Mouse (Mus musculus) midbrain, embryonic 15.5 days (tissue): Measurements from ENCODE around the gene Med28. TPM values are rescaled to one million over a fixed set of nuclear protein-coding genes. Genes with fewer than 3 reads are reported as not detected.

ENCODE experiments used
- ATAC-seq: fragments of 200-750 bp; cut with Nextera tagmentation; replicated peaks from 2 replicates; pipeline ENCODE4 v1.8.0; 2017; ENCODE audit warnings: moderate TSS enrichment
- H3K27ac ChIP-seq: fragments of 300-500 bp; sonication (generic); 2 replicates; pipeline ENCODE4 v1.5.1; 2015; ENCODE audit warnings: mild to moderate bottlenecking, inconsistent platforms
- H3K27me3 ChIP-seq: fragments of 300-500 bp; sonication (generic); replicated peaks from 2 replicates; pipeline ENCODE4 v1.6.1; 2015; ENCODE audit warnings: inconsistent platforms
- H3K36me3 ChIP-seq: fragments of 300-500 bp; sonication (generic); replicated peaks from 2 replicates; pipeline ENCODE4 v1.6.1; 2015; ENCODE audit warnings: inconsistent platforms
- H3K4me1 ChIP-seq: fragments of 300-500 bp; sonication (generic); 2 replicates; pipeline ENCODE4 v1.6.1; 2015; ENCODE audit warnings: inconsistent platforms
- H3K4me2 ChIP-seq: fragments of 300-500 bp; sonication (generic); 2 replicates; pipeline ENCODE4 v1.6.1; 2015; ENCODE audit warnings: inconsistent platforms, mild to moderate bottlenecking, moderate library complexity
- H3K4me3 ChIP-seq: fragments of 300-500 bp; sonication (generic); 2 replicates; pipeline ENCODE4 v1.5.1; 2015; ENCODE audit warnings: mild to moderate bottlenecking, inconsistent platforms
- H3K9ac ChIP-seq: fragments of 300-500 bp; sonication (generic); 2 replicates; pipeline ENCODE4 v1.6.1; 2015; ENCODE audit warnings: mild to moderate bottlenecking, inconsistent platforms
- H3K9me3 ChIP-seq: fragments of 300-500 bp; sonication (generic); 2 replicates; pipeline ENCODE4 v1.6.1; 2016; ENCODE audit warnings: inconsistent platforms
- WGBS: fragments of 180-500 bp; shearing (Covaris S2); methylation state at CpG from one replicate; pipeline ENCODE4 v1.1.7; 2015; ENCODE audit warnings: mixed read lengths; 5-methylcytosine and 5-hydroxymethylcytosine counted together
- polyA plus RNA-seq: library from polyadenylated mRNA; unstranded; fragments of >200 nt; fragmentation: Nextera tagmentation; extraction: Ambion mirVana; gene quantifications from 2 replicates; pipeline ENCODE4 v1.2.1, GENCODE M21; 2015

Gene Med28
- polyA plus RNA-seq, 1 experiment from 2014 or later = 261 TPM

- Histone ChIP-seq H3K4me3 (no peak overlapping the region), H3K27me3 (no peaks in the 10 kb centered on the region), H3K27ac (no peak overlapping the region), H3K4me1 (peaks cover 6% of the 10 kb centered on the region), H3K9me3 (no peaks in the 10 kb centered on the region), H3K9ac (no peak overlapping the region), H3K36me3 (no peaks in the 10 kb centered on the region), H3K4me2 (no peak overlapping the region)
- no peak for ATAC-seq
- WGBS = 92% methylated on average over 10 of the region's 10 CpGs
Measured at GRCm38 (mm10) chr5:45515151-45515743, 4.8 kb upstream of the Med28 start.

- Histone ChIP-seq H3K9me3 (no peaks in the 10 kb centered on the region), H3K9ac (peak overlapping the region; percentile 95), H3K27ac (no peak overlapping the region), H3K27me3 (no peaks in the 10 kb centered on the region), H3K4me1 (peaks cover 24% of the 10 kb centered on the region), H3K4me2 (peak overlapping the region; percentile 90), H3K36me3 (peaks cover 10% of the 10 kb centered on the region), H3K4me3 (peak overlapping the region; percentile 93)
- no peak for ATAC-seq
- 8% methylated on average over 5 of the region's 5 CpGs for WGBS
Measured at GRCm38 (mm10) chr5:45520809-45521110, 731 bp downstream of the Med28 start.

GRCm38 (mm10) chr5:45521601-45522000 is 1.6 kb downstream of the Med28 start:
- ATAC-seq = no peak
- Histone ChIP-seq H3K9ac (no peak overlapping the region), H3K9me3 (no peaks in the 10 kb centered on the region), H3K4me1 (peaks cover 24% of the 10 kb centered on the region), H3K4me2 (peak overlapping the region; percentile 90), H3K4me3 (no peak overlapping the region), H3K27me3 (no peaks in the 10 kb centered on the region), H3K27ac (no peak overlapping the region), H3K36me3 (peaks cover 12% of the 10 kb centered on the region)
- WGBS = 89% methylated on average over 6 of the region's 6 CpGs

- Histone ChIP-seq H3K27ac (no peak overlapping the region), H3K9me3 (no peaks in the 10 kb centered on the region), H3K9ac (no peak overlapping the region), H3K36me3 (peaks cover 37% of the 10 kb centered on the region), H3K4me1 (peaks cover 18% of the 10 kb centered on the region), H3K4me3 (no peak overlapping the region), H3K27me3 (no peaks in the 10 kb centered on the region), H3K4me2 (no peak overlapping the region)
- 94% methylated on average over 10 of the region's 10 CpGs for WGBS
- no peak for ATAC-seq
Measured at GRCm38 (mm10) chr5:45525101-45525500, 5.1 kb downstream of the Med28 start.

- peaks cover 11% of the 10 kb centered on the region for H3K4me1 ChIP-seq
- H3K9ac ChIP-seq = no peak overlapping the region
- peaks cover 43% of the 10 kb centered on the region for H3K36me3 ChIP-seq
- no peaks in the 10 kb centered on the region for H3K9me3 ChIP-seq
- no peak for ATAC-seq
- H3K27me3 ChIP-seq = no peaks in the 10 kb centered on the region
- H3K27ac ChIP-seq = no peak overlapping the region
- no peak overlapping the region for H3K4me2 ChIP-seq
- H3K4me3 ChIP-seq = no peak overlapping the region
- WGBS = 98% methylated on average over 4 of the region's 4 CpGs
Measured at GRCm38 (mm10) chr5:45526338-45526737, 6.3 kb downstream of the Med28 start.

GRCm38 (mm10) chr5:45529696-45530095 is 9.7 kb downstream of the Med28 start:
- Histone ChIP-seq H3K4me2 (no peak overlapping the region), H3K9me3 (no peaks in the 10 kb centered on the region), H3K4me1 (no peaks in the 10 kb centered on the region), H3K9ac (no peak overlapping the region), H3K27ac (no peak overlapping the region), H3K36me3 (peaks cover 46% of the 10 kb centered on the region), H3K4me3 (no peak overlapping the region), H3K27me3 (no peaks in the 10 kb centered on the region)
- ATAC-seq = no peak
- WGBS = 84% methylated on average over 3 of the region's 3 CpGs

GRCm38 (mm10) chr5:45534319-45535098 is 14.5 kb downstream of the Med28 start:
- Histone ChIP-seq H3K36me3 (peaks cover 15% of the 10 kb centered on the region), H3K4me3 (no peak overlapping the region), H3K9me3 (no peaks in the 10 kb centered on the region), H3K4me2 (peak overlapping the region; percentile 14; the same call in 1 of the 2 replicates), H3K27ac (no peak overlapping the region), H3K9ac (no peak overlapping the region), H3K4me1 (no peaks in the 10 kb centered on the region), H3K27me3 (no peaks in the 10 kb centered on the region)
- WGBS = 7% methylated on average over 17 of the region's 17 CpGs
- peak; percentile 80 for ATAC-seq

- H3K9ac ChIP-seq = no peak overlapping the region
- H3K36me3 ChIP-seq = peaks cover 10% of the 10 kb centered on the region; the same call in 1 of the 2 replicates
- H3K4me1 ChIP-seq = no peaks in the 10 kb centered on the region
- no peak overlapping the region for H3K4me3 ChIP-seq
- no peak for ATAC-seq
- H3K27me3 ChIP-seq = no peaks in the 10 kb centered on the region
- 80% methylated on average over 4 of the region's 4 CpGs for WGBS
- no peak overlapping the region for H3K27ac ChIP-seq
- no peaks in the 10 kb centered on the region for H3K9me3 ChIP-seq
- H3K4me2 ChIP-seq = no peak overlapping the region
Measured at GRCm38 (mm10) chr5:45535177-45535576, 15.1 kb downstream of the Med28 start.

GRCm38 (mm10) chr5:45539502-45539901 is 19.5 kb downstream of the Med28 start:
- Histone ChIP-seq H3K4me3 (no peak overlapping the region), H3K4me2 (no peak overlapping the region), H3K36me3 (no peaks in the 10 kb centered on the region), H3K9ac (no peak overlapping the region), H3K4me1 (no peaks in the 10 kb centered on the region), H3K27ac (no peak overlapping the region), H3K27me3 (no peaks in the 10 kb centered on the region), H3K9me3 (no peaks in the 10 kb centered on the region)
- no peak for ATAC-seq
- WGBS = 59% methylated on average over 10 of the region's 10 CpGs

- no peaks in the 10 kb centered on the region for H3K9me3 ChIP-seq
- H3K27ac ChIP-seq = no peak overlapping the region
- no peaks in the 10 kb centered on the region for H3K36me3 ChIP-seq
- WGBS = 76% methylated on average over 5 of the region's 5 CpGs
- H3K4me2 ChIP-seq = no peak overlapping the region
- no peak for ATAC-seq
- H3K4me1 ChIP-seq = no peaks in the 10 kb centered on the region
- no peak overlapping the region for H3K9ac ChIP-seq
- H3K27me3 ChIP-seq = no peaks in the 10 kb centered on the region
- H3K4me3 ChIP-seq = no peak overlapping the region
Measured at GRCm38 (mm10) chr5:45543374-45543773, 23.3 kb downstream of the Med28 start.

GRCm38 (mm10) chr5:45549586-45549985 is 29.6 kb downstream of the Med28 start:
- Histone ChIP-seq H3K9me3 (no peaks in the 10 kb centered on the region), H3K27ac (no peak overlapping the region), H3K36me3 (no peaks in the 10 kb centered on the region), H3K27me3 (no peaks in the 10 kb centered on the region), H3K4me1 (no peaks in the 10 kb centered on the region), H3K4me2 (no peak overlapping the region), H3K4me3 (no peak overlapping the region), H3K9ac (no peak overlapping the region)
- no peak for ATAC-seq
- WGBS = 92% methylated on average over 1 of the region's 1 CpGs

- no peak overlapping the region for H3K27ac ChIP-seq
- H3K9ac ChIP-seq = no peak overlapping the region
Measured at GRCm38 (mm10) chr5:45564054-45564453, 44.0 kb downstream of the Med28 start.

GRCm38 (mm10) chr5:45565829-45566228 is 45.8 kb downstream of the Med28 start:
- Histone ChIP-seq H3K9me3 (no peaks in the 10 kb centered on the region), H3K27me3 (no peaks in the 10 kb centered on the region), H3K36me3 (no peaks in the 10 kb centered on the region), H3K27ac (no peak overlapping the region), H3K4me1 (no peaks in the 10 kb centered on the region), H3K4me2 (no peak overlapping the region), H3K9ac (no peak overlapping the region), H3K4me3 (no peak overlapping the region)
- no peak for ATAC-seq
- WGBS = 95% methylated on average over 1 of the region's 1 CpGs

More at GRCm38 (mm10) chr5:45564054-45564453, 44.0 kb downstream of the Med28 start:
- ATAC-seq = no peak
- Histone ChIP-seq H3K4me3 (no peak overlapping the region), H3K36me3 (no peaks in the 10 kb centered on the region), H3K9me3 (no peaks in the 10 kb centered on the region), H3K4me1 (no peaks in the 10 kb centered on the region), H3K4me2 (no peak overlapping the region), H3K27me3 (no peaks in the 10 kb centered on the region)
- 65% methylated on average over 6 of the region's 6 CpGs for WGBS
